Mouse (Mus musculus) T-helper 17 cell (primary cell): ENCODE results near the gene Josd1.
"Not testable (repeated sequence)": the region's sequence is repeated elsewhere in the genome, so short reads cannot be mapped to it uniquely, and the experiment has no call there.

Experiments used
- in situ Hi-C, 2 experiments: fragments of 300-600 bp; cut with MboI, MseI; formaldehyde crosslinking; loops; 1 replicate in 1 of 2; 2 replicates in 1 of 2; pipeline ENCODE4 v1.15.1; 2025; ENCODE audit warnings: high pct_unique_total_duplicates in 2 of 2

Gene Josd1

DNA sequence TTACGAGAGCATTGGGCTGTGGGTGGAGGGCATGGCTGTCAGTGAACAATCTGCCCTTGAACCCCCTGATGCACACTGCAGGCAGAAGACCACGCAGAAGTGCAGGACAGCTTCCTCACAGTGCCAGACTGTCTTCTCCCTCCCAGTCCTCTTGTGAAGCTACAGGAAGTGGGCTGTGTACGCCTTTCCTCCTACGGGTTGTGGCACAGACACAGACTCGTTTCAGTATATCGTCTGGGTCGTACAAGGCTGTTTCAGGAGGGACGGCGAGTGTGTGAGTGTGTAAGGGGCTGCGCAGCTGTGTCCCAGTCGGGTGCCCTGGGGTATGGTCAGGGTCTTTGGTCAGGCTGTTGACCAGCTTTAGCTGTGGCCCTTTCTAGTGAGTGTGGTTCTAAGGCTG, 6.0 kb upstream of the Josd1 start:
- in situ Hi-C loops = loop anchor here (25.0 kb wide), 2 partner anchors 1731 to 1881 kb away; partner anchors contain the start of genes Eif3d (in 1 of the 2) and Foxred2 (in 1 of the 2)

- in situ Hi-C loops = loop anchor here (25.0 kb wide), 2 partner anchors 1730 to 1880 kb away; partner anchors contain the start of genes Eif3d (in 1 of the 2) and Foxred2 (in 1 of the 2)
These were observed 4.6 kb upstream of the Josd1 start for GRCm38 (mm10) chr15:79692334-79692733.

- in situ Hi-C loops = loop anchor here (25.0 kb wide), 2 partner anchors 1729 to 1879 kb away; partner anchors contain the start of genes Eif3d (in 1 of the 2) and Foxred2 (in 1 of the 2)
These were observed 3.3 kb upstream of the Josd1 start for GRCm38 (mm10) chr15:79691023-79691508.

- in situ Hi-C loops = loop anchor here (25.0 kb wide), 2 partner anchors 1728 to 1878 kb away; partner anchors contain the start of genes Eif3d (in 1 of the 2) and Foxred2 (in 1 of the 2)
These were observed 2.8 kb upstream of the Josd1 start, which contains the start of gene Gtpbp1 for GRCm38 (mm10) chr15:79690426-79691022. Gtpbp1 (plus strand) TSS chr15:79690845.

GRCm38 (mm10) chr15:79689662-79690425, 2.1 kb upstream of the Josd1 start:
- in situ Hi-C loops = loop anchor here (25.0 kb wide), 2 partner anchors 1728 to 1878 kb away; partner anchors contain the start of genes Eif3d (in 1 of the 2) and Foxred2 (in 1 of the 2)

GRCm38 (mm10) chr15:79688268-79688956, 693 bp upstream of the Josd1 start:
- in situ Hi-C loops = loop anchor here (25.0 kb wide), 2 partner anchors 1726 to 1876 kb away; partner anchors contain the start of genes Eif3d (in 1 of the 2) and Foxred2 (in 1 of the 2)

DNA sequence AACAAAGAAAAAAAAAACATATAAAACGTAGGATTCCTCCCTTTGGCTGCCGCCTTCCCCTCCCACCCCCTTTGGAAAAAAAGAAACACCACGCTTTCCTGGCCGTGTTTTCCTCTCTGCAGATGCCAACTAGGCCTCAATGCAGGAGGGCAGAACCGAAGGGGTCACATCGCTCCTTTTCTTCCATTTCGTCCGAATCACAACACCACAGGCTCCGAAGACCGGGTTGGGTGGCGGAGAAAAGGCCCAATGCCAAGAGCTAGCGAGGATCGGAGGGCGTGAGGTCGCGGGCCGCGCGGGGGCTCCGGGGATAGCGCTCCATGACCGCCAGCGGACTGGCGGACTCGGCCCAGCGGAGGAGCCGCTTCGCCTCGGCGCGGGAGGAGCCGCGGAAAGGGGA, 544 bp downstream of the Josd1 start:
- in situ Hi-C loops = loop anchor here (25.0 kb wide), 2 partner anchors 1725 to 1875 kb away; partner anchors contain the start of genes Eif3d (in 1 of the 2) and Foxred2 (in 1 of the 2)

- in situ Hi-C loops = loop anchor here (25.0 kb wide), 2 partner anchors 1724 to 1874 kb away; partner anchors contain the start of genes Eif3d (in 1 of the 2) and Foxred2 (in 1 of the 2)
These were observed 1.5 kb downstream of the Josd1 start for GRCm38 (mm10) chr15:79686046-79686869.

GRCm38 (mm10) chr15:79685141-79685641, 2.5 kb downstream of the Josd1 start:
- in situ Hi-C loops = loop anchor here (25.0 kb wide), 2 partner anchors 1723 to 1873 kb away; partner anchors contain the start of genes Eif3d (in 1 of the 2) and Foxred2 (in 1 of the 2)

DNA sequence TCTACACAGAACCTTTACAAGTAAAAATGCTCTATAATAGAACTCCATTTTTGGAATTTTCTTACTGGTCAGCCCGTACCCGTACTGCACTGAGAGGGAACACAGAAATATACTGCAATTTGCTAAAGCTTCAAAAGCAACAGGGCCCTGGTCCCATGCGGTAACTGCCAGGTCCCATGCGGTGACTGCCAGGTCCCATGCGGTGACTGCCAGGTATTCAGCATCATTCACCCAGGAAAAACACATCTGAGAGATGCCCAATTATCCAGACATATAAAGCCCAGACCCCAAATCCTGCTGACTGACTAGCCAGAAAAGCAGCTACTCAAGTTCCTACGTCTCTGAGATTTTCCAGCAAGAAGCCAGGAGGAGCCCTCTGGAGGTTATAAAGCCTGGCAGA, 3.1 kb downstream of the Josd1 start:
- in situ Hi-C loops = loop anchor here (5.0 to 25.0 kb wide), 3 partner anchors 1118 to 1872 kb away; partner anchors contain the start of genes Eif3d (in 1 of the 2) and Foxred2 (in 1 of the 2)

DNA sequence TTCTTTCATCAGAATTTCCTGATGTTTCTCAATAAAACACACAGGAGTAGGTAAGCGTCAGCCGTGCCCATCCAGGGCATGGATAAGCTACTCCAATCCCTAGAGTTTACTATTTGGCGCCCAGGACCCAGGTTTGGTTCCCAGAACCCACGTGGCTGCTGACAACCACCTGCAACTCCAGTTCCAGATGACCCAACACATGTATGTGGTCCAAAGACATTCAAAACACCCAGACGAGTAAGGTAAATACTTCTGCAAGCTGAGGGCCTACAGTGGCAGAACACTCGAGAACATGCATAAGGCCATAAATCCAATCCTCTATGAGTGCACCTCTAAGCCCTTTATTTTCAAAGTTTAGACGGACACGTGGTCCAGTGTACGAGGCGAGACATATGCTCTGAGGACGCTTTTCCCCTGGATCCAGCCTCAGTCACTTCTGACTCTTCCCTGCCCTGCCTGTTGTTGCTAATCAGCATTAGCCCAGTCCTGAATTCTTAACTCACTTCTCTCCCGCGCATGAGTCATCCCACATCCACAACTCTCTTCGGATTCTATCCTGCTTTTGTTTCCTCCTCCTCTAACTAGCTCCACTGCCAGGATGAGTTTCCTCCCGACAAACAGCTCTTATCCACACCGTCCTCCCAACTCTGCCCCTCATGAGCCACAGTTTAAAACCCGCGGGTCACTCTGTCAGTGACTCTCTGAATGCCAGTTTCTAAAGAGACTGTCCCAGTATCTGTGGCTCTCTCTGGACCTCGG, 3.8 kb downstream of the Josd1 start:
- in situ Hi-C loops = loop anchor here (5.0 to 25.0 kb wide), 3 partner anchors 1118 to 1872 kb away; partner anchors contain the start of genes Eif3d (in 1 of the 2) and Foxred2 (in 1 of the 2)

DNA sequence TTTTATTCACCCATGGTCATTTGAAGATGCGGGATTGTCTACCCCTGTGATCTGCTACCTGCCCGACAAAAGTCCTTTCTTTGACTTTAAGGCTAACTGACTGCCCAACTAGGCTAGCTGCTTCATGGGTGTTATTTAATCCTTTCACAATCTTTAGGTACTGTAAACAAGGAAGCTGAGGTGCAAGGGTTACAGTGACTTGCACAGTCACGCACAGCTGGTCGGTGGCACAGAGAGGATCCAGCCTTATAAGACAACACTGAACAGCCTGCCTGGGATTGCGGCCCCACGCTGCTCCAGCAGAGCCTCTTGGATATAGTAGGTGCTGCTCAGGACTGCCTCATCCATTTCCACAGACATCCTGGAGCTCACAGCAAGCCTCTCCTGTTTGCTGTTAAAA, 4.6 kb downstream of the Josd1 start:
- in situ Hi-C loops = loop anchor here (5.0 to 25.0 kb wide), 3 partner anchors 1119 to 1871 kb away; partner anchors contain the start of genes Eif3d (in 1 of the 2) and Foxred2 (in 1 of the 2)

DNA sequence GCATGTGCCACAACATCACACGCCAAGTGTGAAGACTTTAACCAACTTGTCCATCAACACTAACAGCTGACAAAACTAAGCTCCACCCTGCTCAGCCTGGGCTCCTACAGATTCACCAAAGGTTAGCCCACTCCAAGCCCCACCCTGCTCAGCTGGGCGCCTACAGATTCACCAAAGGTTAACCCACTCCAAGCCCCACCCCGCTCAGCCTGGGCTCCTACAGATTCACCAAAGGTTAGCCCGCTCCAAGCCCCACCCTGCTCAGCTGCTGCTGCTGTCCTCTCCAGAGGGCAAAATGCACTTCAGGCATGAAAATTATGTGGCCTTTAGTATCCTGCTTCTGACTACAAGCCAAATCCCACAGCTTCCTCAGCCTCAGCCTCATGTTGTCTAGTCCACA, 5.7 kb downstream of the Josd1 start:
- in situ Hi-C loops = loop anchor here (5.0 to 25.0 kb wide), 3 partner anchors 1120 to 1870 kb away; partner anchors contain the start of genes Eif3d (in 1 of the 2) and Foxred2 (in 1 of the 2)

- in situ Hi-C loops = loop anchor here (5.0 to 25.0 kb wide), 3 partner anchors 49 to 1866 kb away; partner anchors contain the start of genes Eif3d (in 1 of the 2) and Foxred2 (in 1 of the 2)
These were observed 9.8 kb downstream of the Josd1 start for GRCm38 (mm10) chr15:79677936-79678335.

DNA sequence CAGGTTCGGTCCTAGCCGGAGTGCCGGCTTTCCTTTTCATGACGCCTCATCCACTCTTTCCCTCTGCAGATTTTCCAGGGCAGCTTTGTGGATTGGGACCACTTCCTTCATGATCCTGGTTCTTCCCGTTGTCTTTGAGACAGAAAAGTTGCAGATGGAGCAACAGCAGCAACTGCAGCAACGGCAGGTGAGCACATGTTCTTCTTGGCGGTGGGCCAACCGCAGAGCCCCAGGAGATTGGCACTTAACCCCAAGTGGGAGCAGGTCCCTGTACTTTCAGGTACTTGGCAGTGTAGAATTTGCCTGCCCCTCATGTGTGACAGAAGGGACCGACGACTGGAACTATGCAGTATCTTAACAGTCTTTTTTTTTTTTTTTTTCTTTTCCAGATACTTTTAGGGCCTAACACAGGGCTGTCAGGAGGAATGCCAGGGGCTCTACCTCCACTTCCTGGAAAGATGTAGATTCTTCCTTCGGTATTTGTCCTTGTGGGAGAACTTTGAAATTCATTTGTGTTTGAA, 15.8 kb downstream of the Josd1 start:
- in situ Hi-C loops = not testable (repeated sequence)

DNA sequence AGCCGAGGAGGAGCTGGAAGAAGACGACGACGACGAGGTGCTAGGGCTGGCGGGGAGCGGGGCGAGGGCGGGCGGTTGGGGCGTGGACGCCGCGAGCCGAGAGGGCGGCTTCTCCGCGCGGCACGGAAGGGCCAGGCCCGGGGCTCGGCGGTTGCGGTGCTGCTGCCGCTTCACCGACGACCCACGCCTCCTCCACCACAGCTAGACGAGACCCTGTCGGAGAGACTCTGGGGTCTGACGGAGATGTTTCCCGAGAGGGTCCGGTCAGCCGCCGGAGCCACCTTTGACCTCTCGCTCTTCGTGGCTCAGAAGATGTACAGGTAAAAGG, 16.8 kb downstream of the Josd1 start:
- in situ Hi-C loops = no loop called here

GRCm38 (mm10) chr15:79670249-79670971, 17.3 kb downstream of the Josd1 start, which contains the start of gene Tomm22:
Tomm22 (plus strand) TSS chr15:79670861.
- in situ Hi-C loops = no loop called here

GRCm38 (mm10) chr15:79669195-79669594, 18.5 kb downstream of the Josd1 start:
- in situ Hi-C loops = no loop called here
